Mouse (Mus musculus): ENCODE results near the gene Ptx4.

Gene Ptx4

DNA sequence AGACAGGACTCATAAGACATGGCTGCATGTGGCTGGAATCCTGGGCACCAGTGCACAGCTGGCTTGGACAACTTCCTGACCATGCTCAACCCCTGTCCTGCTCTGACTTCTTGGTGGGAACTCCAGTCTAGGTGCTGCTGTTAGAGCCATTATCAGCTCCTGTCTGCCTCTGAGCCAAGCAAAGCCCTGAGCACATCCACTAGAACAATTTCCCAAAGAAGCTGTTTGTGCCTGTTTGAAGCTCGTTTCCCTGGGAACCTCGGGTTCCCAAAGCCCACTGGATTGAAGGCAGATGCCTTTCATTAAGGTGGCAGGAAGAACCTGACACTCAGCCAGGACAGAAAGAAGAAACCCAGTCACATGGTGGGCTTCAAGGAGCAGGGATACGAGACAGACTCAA is at the start of gene Ptx4:
Ptx4 (plus strand) TSS at position 355 of the 400 bp plus-strand sequence.
- no peak for DNase-seq (ENCODE audit: low spot score in 2 of 2)

DNA sequence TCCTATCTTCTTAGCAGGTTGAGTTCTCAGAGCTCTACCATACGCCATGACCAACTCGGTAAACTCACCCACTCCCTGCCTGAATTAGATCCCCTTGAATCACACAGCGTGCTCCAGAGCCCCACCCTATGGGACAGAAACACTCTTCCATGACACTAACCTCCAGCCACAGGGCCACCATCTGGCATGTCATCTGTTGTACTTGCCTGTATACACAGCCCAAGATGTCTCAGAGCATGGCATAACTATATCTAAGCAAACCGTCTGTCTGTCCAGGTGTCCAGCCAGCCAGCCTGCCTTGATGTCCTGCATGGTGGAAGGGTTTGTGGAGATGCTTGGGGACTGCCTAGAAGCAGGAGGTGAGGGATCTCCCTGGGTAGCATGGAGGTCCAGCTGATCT is 43.7 kb upstream of the Ptx4 start:
- no peak for DNase-seq (ENCODE audit: low spot score in 2 of 2)

DNA sequence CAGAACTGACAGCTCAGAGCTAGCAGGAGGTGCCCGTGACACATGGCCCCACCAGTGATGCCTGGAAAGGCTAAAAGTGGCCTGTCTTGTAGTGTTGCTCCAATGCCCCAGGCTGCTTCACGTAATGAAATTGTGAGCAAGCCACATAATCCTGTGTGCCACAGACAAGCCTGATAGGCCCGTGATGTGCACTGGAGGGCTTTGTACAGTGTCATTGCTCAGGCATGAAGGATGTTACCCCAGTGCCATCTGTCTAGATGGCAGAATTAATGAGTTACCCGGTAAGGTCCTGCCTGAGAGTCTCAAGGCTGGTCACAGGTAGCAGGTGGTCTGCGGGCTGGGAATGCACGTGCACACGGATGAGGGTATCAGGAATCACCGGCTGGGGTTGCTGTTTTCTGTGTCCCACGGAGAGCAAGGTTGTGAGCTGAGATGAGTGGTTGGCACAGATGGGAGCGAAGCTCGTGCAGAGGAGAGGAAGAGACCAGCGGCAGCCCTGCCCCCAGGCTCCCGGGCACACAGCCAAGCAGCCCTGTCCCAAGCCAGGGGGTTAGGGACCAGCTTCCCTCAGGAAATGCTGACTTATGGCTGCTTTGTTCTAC is 42.7 kb upstream of the Ptx4 start:
- DNase-seq (ENCODE audit: low spot score in 2 of 2) = peak in 1 of 2 experiments; percentile 56

DNA sequence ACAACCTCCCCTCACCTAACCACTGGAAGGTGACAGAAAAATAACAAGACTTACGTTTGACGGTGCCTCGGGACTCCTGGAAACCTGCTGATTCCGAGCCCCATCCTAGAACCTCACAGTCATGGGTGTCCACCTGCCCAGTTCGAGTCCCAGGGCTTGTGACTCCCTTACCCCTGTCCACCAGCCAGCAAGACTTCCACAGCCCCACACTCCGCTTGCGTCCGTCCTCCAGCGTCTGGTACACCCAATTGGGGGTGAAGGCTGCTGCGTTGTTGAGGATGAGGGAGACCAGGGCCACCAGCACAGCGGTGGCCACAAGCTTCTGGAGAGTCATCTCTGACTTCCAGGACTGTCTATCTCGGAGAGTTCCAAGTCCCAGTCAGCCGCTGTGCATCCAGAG is 40.4 kb upstream of the Ptx4 start:
- no peak for DNase-seq (ENCODE audit: low spot score in 2 of 2)

- DNase-seq (ENCODE audit: low spot score in 2 of 2) = no peak
Observed at GRCm38 (mm10) chr17:25080960-25081381, 39.6 kb upstream of the Ptx4 start.

GRCm38 (mm10) chr17:25082081-25082847 is 38.3 kb upstream of the Ptx4 start:
- no peak for DNase-seq (ENCODE audit: low spot score in 2 of 2)

DNA sequence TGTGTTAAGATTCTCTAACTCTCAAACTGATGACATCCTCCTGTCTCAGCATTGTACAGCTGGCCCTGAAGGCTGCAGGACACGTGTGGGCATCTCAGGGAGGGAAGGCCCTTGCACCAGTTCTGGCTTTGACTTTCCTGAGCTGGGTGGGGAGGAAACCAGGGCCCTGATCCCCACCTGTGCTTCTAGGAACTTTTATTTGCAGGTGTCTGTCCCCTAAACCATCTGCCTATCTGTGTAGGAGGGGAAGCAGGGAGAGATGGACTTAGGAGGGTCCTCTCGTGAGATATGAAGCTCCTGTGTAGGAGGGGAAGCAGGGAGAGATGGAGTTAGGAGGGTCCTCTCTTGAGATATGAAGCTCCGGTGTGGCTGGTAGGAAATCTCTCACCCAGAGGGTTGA is 37.7 kb upstream of the Ptx4 start:
- no peak for DNase-seq (ENCODE audit: low spot score in 2 of 2)

DNA sequence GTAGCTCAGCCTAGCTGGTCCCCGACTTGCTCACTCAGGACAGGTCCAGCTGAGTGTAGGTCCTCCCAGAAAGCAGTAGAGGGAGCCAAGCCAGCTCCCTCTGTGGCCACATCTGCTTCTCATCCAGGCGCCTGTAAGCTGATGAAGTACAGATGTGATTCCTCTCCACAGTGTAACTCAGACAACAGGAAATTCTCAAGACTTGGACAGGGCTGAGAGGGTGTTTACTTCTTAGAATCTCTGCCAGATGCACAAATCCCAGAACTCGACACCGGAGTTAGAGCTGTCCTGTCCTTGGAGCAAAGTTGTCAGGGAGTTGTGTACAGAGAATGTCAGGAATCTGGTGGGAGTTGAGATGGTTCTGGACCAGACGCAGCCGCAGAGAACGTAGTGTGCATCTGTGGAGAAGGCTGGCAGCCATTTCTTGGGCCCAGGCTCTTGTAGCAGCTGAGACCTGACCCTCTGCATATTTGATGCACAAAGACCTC is 37.1 kb upstream of the Ptx4 start, which contains the start of gene Tmem204:
Tmem204 (minus strand) TSS at position 148 of the 488 bp plus-strand sequence.
- DNase-seq (ENCODE audit: low spot score in 2 of 2) = no peak

GRCm38 (mm10) chr17:25084835-25085385 is 35.6 kb upstream of the Ptx4 start:
- DNase-seq (ENCODE audit: low spot score in 2 of 2) = no peak

GRCm38 (mm10) chr17:25086724-25087123 is 33.8 kb upstream of the Ptx4 start:
- DNase-seq (ENCODE audit: low spot score in 2 of 2) = peak; percentile 47 to 51

DNA sequence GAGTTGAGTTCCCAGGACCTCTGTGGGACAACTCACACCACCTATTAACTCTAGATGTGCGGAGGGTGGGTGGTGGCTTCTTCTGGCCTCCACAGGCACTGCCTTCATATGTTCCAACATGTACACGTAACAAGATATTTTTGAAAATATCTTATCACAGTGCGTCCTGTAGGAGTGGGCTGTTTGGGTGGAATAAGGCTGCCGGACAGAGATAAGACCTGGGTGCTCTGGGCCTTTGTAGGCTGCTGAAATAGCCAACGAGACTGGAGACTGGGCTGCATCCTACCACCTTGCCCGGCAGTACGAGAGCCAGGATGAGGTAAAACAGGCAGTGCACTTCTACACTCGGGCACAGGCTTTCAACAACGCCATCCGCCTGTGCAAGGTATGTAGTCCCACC is 31.4 kb upstream of the Ptx4 start:
- DNase-seq (ENCODE audit: low spot score in 2 of 2) = peak in 1 of 2 experiments; percentile 52

- no peak for DNase-seq (ENCODE audit: low spot score in 2 of 2)
Observed at GRCm38 (mm10) chr17:25090450-25090849, 30.1 kb upstream of the Ptx4 start.

DNA sequence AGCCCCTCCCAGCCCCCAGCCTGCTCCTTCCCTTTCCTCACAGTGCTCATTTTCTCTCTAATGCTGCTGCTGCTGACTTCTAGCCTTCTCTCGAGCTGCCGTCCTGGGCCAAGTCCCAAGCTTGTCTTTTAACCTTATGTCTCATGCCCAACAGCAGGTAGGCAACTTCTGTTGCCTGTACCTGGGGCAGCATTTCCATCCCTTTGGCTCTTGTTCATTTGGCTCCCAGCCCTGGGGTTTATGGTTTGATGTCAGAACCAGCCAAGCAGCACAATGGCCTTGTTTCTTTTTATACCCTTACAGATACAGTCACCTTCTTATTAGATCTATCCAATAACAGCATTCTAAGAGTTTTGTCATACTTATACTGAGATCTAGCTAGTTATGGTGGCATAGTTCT is 24.3 kb upstream of the Ptx4 start:
- no peak for DNase-seq (ENCODE audit: low spot score in 2 of 2)

DNA sequence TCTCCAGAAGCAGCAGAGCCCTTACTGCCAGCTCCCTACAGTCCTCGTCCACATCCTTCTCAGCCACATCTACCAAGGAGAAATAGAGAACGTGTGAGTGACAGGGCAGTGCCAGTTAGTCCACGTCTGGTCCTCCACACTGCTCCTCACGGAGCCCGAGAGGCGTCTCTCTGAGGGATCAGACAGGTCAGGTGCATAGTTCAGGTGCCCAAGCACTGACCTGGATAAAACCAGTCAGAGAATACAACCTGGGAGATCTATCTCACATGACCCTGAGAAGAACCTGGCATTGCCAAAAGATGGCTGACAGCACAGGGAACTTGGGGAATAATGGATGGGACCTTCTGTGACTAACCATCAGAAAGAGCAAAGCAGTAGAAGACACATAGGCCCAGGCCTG is 20.5 kb upstream of the Ptx4 start:
- DNase-seq (ENCODE audit: low spot score in 2 of 2) = no peak

DNA sequence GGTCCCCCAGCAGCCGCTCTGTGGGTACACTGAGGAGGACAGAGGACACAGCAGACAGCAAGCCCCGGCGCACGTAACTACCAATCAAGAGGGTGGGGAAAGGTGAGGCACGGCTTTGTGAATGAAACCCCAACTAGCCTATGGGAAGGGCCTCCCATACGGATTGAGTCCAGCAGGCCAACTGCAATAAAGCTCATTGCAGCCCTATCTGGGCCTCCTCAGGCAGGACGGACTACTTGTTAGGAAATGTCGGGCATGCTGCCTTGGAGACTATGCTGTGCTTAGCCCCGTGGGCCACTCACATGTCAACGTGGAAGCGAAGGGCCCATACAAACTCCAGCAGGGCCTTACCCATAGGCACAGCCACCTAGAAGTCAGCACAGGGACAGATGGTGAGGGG is 19.2 kb upstream of the Ptx4 start:
- DNase-seq (ENCODE audit: low spot score in 2 of 2) = no peak

DNA sequence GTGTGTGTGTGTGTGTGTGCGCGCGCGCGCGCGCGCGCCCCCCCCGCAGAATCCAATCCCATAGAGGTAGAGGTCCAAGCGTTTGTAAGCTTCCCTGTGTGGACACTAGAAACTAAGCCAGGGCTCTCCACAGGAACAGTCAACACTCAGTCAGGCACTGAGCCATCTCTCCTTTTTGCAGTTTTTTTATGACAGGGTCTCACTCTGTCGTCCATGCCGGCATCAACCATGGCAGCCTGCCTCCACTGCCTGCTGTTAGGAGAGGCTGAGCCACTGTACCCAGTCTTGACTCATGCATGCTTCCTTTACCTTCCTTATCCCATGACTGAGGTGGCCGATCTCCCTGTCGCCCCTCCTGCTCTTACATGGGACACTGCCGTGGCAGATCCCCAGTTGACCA is 12.8 kb upstream of the Ptx4 start:
- no peak for DNase-seq (ENCODE audit: low spot score in 2 of 2)

DNA sequence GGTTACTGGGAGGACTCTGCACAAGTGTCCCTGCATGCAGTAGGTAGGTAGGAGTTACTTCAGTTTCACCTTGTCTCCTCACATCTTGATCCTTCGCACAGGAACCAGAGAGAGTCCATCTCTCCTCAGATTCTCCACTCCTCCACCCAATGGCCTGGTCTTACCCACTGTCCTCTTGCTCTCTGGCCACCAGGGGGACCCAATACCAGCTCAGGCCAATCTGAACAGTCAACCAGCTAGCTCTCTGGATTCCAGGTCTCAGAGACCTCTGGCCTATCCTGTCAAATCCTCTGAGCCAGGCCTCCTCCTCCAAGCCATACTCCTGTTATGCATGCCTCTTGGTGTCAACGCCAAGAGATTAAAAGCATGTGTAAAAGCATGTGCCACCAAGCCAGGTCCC is 11.0 kb upstream of the Ptx4 start:
- peak in 1 of 2 experiments; percentile 67 for DNase-seq (ENCODE audit: low spot score in 2 of 2)

DNA sequence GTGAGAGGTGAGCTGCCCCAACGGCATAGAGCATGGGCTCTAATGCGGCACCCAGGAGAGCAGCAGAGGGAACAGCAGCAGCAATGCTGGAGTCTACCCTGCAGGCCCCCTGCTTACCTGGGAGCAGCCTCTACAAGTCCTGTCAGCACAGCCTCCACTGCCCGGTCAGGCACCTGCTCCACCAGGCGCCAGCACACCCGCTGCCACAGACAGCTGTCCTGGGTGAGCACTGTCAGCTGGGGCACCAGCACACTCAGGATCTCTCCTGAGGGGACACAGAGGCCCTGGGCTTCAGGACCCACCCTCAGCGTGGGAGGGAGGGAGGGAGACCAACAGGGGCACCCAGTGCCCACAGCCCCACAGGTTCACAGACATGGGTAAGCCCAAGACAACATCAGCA is 10.0 kb upstream of the Ptx4 start:
- DNase-seq (ENCODE audit: low spot score in 2 of 2) = no peak

- no peak for DNase-seq (ENCODE audit: low spot score in 2 of 2)
Observed at GRCm38 (mm10) chr17:25111220-25111619, 9.3 kb upstream of the Ptx4 start.

DNA sequence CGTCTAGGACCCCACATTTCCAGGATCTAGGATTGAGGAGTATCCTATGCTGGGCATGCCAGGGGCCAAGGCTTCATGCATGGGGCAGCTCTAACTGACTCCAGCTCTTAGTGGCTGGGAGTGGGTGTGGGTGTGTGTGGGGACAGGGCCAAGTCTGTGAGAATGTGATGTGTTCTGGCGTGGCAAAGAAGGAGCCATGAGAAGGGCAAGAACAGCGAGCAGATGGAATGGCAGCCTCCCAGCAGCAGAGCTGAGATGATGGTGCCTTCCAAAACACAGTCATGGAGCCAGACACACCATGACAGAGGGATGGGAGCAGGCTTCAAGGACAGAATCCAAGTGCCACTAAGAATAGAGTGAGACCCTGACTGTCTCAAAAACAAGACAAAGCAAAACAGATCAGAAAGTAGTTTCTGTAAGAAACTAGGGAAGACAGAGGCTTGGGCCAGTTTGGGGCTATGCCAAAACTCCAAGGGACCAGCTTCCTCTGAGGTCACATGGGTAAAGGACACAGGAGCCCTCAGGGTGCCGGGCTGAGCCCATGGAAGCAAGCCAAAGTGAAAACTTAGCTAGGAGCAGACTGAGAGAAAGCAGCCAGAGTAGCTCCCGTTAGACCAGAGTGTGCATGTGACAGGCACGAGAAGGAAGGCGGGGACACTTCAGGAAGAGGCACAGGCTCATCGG is 8.7 kb upstream of the Ptx4 start:
- no peak for DNase-seq (ENCODE audit: low spot score in 2 of 2)

DNA sequence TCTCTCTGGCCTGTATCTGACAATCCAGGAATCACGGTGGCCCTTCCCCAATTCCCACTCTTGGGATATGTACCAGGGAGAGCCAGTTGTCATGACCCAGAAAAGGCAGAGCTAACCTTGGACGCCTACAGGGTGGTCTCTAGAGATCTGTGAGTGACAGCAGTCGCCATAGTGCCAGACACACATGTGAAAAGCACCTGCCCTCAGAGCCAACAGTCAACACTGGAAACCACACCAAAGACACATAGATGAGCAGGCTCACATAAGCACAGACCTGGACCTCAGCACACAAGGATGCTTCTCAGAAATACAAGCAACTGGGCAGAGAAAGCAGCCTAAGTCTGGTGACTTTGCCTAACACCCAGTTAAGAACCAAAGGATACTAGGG is 8.1 kb upstream of the Ptx4 start:
- DNase-seq (ENCODE audit: low spot score in 2 of 2) = no peak

- DNase-seq (ENCODE audit: low spot score in 2 of 2) = peak in 1 of 2 experiments; percentile 61
Observed at GRCm38 (mm10) chr17:25114908-25115645, 5.5 kb upstream of the Ptx4 start.

Data from spleen, postnatal 10 days (tissue).